Mouse (Mus musculus) mouse embryonic stem cell (cell line): ENCODE measurements around the gene Blvrb.

ENCODE experiments used
- in situ Hi-C, 2 experiments: fragments of 300-500 bp; cut with MboI; formaldehyde crosslinking; loops; 1 replicate in 1 of 2; 3 replicates in 1 of 2; pipeline ENCODE4 v1.14.3; 2019 to 2020; ENCODE audit warnings: low sequenced_read_pairs in 2 of 2, low pct_unique_long_range_greater_than_20kb in 1 of 2, mixed read lengths in 1 of 2; ENCODE audit not compliant: unreplicated experiment in 1 of 2

Gene Blvrb

GRCm38 (mm10) chr7:27447419-27448286 lies at the start of gene Blvrb, which contains the start of gene Sptbn4:
Gene Blvrb (plus strand): TSS chr7:27447978.
Gene Sptbn4 (minus strand): TSS chr7:27447686.
- in situ Hi-C loops, result no loop called here

DNA sequence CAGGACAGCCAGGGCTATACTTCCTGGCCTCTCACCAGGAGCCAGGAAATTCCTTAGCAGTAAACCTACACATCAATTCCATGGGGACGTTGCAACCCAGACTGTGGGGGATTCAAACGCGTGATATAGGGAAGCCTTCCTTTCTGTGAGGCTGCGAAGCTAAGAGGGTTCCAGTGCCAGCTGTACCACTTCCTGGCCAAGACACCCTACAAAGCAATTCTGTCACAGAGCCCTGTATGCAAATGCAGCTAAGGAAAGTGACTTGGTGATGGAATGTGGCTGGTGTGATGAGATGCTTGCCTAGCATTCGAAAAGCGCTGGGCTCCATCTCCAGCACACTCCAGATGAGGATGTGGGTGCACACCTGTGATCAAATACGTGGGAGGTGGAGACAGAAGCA lies 47.2 kb upstream of the Blvrb start:
- in situ Hi-C loops, result loop anchor here in 1 of 2 experiments (5.0 kb wide), 1 partner anchor 108 kb away; no protein-coding TSS in a partner anchor

DNA sequence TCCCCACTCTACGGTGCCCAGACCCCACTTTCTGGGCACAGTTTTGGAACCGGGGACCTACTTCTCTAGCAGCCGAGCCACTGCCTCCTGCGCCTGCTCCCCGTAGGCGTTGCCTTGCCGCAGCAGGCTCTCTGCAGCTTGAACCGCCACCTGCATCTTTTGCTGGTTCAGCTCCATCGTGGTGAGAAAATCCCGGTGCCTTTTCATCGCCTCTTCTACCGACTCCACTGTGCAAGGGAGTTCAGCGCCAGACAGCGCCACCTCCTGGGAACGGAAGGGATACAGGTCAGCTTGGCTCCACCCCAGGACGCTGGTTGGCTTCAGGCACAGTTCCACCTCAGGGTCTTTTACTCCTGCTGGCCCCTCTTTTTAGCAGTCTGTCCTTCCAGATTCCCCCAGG lies 45.1 kb upstream of the Blvrb start:
- in situ Hi-C loops, result loop anchor here in 1 of 2 experiments (5.0 kb wide), 1 partner anchor 110 kb away; no protein-coding TSS in a partner anchor

GRCm38 (mm10) chr7:27404203-27404942 lies 43.4 kb upstream of the Blvrb start:
- in situ Hi-C loops, result loop anchor here in 1 of 2 experiments (5.0 kb wide), 1 partner anchor 112 kb away; no protein-coding TSS in a partner anchor

- in situ Hi-C loops, result loop anchor here in 1 of 2 experiments (5.0 kb wide), 1 partner anchor 69 kb away; the partner anchor contains the start of gene Ltbp4
These were observed 41.3 kb upstream of the Blvrb start for GRCm38 (mm10) chr7:27406481-27406880.

- in situ Hi-C loops, result loop anchor here in 1 of 2 experiments (5.0 kb wide), 1 partner anchor 71 kb away; the partner anchor contains the start of gene Ltbp4
These were observed 40.0 kb upstream of the Blvrb start for GRCm38 (mm10) chr7:27407816-27408215.

DNA sequence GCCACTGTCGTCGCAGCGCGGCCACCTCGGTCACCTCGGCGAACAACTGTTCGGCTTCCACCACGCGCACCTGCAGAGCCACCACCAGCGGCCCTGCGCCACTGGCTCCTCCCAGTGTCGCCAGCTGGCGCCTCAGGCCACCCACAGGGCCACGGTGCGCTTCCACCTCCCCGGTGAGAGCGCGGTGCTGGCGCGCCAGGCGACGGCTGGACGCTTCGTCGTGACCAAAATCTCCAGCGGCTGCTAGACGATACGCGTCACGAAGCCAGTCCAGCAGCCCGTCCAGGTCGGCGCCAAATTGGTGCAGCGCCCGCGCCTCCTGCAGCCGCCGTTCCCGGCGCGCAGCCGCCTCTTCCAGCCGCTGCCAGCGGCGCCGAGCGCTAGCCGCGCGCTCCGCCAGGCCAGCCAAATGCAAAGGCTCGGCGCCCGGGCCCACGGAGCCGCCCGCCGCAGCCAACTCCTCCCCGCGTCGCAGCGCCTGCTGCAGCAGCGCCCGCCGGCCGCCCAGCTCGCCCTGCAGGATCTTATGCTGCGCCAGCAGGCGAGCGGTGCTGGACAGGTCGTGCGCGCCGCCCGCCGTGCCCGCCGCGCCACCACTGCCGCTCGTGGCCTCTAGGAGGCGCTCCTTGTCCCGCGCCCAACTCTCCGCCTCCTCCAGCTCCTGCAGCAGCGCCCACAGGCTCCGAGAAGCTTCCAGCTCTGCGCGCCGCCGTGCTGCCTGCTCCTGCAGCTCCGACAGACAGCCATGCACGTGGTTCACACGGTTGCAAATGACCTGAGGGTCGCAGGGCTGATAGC lies 39.2 kb upstream of the Blvrb start:
- in situ Hi-C loops, result loop anchor here in 1 of 2 experiments (5.0 kb wide), 1 partner anchor 71 kb away; the partner anchor contains the start of gene Ltbp4

DNA sequence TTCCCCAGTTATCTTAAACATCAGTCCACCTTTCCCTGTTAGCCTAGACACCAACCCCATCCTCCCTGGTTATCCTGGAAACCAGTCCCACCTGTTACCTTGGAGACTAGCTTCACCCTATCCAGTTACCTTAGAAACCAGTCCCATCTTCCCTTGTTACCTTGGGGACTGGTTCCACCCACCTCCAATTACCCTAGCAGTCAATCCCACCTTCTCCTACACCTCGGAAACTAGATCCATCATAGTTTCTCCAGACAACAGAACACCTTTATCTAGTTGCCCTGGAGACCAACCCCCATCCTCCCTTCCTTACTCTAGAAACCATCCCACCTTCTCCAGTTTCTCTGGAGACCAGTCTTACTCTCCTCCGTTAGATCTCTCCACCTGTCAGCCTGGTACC lies 30.6 kb upstream of the Blvrb start:
- in situ Hi-C loops, result no loop called here

DNA sequence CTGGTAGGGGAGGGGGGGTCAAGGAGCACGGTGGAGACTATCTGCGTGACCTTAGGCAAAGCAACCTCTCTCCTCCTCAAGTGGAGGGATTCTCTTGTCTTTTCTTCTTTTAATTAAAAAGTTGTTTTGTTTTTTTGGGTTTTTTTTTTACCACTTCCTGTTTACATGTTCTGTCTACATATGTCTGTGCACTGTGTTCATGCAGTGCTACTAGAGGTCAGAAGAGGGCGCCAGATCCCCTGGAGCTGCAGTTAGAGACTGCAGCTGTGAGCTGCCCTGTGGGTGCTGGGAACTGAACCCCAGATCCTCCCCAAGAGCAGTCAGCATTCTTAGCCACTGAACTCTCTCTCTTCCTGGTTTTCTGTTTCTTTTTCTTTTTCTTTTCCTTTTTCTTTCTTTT lies 28.7 kb upstream of the Blvrb start:
- in situ Hi-C loops, result no loop called here

DNA sequence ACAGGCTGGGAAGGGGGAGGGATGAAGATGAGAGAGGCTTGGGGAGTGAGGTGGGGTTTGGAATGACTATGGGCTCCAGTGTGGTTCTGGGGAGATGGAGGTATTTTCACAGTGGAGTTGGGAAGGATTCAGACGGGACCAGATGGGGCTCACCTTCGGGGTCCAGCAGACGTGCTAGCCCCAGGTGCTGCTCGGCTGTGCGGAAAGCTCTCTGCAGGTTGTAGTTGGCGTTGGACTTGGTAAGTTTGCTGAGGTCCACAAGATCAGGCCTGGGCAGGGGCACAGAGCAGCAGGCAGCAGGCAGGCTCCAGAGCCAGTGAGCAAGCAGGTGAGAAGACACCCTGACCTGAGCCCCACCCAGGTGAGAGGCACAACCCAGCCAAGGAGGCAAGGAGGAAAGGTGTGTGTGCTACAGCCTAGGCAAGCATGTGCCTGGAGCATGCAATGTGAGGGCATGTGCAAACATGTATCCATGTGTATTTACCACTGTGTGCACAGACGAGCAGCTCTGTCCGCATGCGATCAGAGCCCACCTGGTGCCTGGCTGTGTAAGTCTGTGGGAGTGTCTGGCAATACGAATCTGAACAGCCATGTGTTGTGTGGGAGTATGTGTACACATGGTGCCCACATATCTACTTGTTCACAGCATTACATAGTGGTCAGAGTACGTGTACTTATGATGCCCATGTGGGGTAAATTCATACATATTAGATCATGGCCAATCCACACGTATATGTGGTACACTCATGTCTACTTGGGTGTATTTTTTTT lies 24.0 kb upstream of the Blvrb start:
- in situ Hi-C loops, result no loop called here

GRCm38 (mm10) chr7:27427387-27427786 lies 20.4 kb upstream of the Blvrb start:
- in situ Hi-C loops, result no loop called here

- in situ Hi-C loops, result no loop called here
These were observed 19.8 kb upstream of the Blvrb start for GRCm38 (mm10) chr7:27428002-27428401.

DNA sequence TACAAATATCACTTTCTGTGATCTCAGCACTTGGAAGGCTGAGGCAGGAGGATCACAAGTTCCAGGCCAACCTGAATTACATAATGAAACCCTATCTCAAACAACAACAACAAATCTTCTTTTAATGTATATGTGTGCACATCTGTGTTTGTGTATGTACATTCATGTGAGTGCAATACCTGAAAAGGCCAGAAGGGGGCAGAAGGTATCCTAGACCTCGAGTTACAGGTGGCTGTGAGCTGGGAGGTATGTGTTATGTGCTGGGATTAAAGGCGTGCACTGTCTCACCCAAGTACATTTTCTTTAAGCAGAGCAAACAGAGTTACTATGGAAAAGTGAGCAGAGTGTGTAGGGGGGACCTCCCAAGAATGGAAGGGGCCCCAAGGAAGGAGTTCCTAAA lies 18.6 kb upstream of the Blvrb start:
- in situ Hi-C loops, result no loop called here

GRCm38 (mm10) chr7:27433349-27433748 lies 14.4 kb upstream of the Blvrb start:
- in situ Hi-C loops, result no loop called here

GRCm38 (mm10) chr7:27433794-27434193 lies 14.0 kb upstream of the Blvrb start:
- in situ Hi-C loops, result no loop called here

DNA sequence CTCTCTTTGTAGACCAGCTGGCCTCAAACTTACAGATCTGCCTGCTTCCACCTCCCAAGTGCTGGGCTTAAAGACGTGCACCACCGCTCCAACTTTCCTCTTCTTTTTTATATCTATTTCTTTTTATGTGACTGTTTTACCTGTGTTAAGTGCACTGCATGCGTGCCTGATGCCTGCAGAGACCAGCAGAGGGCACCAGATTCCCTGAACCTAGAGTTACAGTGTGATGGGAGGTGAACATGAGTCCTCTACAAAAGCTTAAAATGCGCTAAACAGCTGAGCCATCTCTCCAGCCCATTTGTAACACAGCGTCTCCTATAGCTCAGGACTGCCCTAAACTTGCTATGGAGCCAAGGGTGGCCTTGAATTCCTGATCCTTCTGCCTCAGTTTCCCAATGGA lies 10.2 kb upstream of the Blvrb start:
- in situ Hi-C loops, result loop anchor here in 1 of 2 experiments (5.0 kb wide), 1 partner anchor 85 kb away; the partner anchor contains the start of gene Hipk4

DNA sequence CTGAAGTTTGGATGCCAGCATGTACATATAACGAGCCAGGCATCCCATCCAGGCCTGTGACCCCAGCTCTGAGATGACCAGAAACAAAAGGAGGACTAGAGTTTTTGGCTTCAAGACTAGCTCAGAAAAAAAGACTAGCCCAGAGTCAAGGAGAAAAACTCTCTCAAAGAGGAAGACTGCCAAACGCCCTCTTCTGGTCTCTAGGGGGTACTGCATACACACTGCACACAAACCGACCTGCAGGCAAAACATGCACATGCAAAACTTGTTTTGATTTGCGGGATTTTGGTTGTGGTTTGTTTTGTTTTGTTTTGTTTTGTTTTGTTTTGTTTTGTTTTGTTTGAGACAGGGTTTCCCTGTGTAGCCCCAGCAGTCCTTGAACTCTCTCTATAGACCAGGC lies 7.8 kb upstream of the Blvrb start:
- in situ Hi-C loops, result no loop called here

GRCm38 (mm10) chr7:27446051-27446450 lies 1.7 kb upstream of the Blvrb start:
- in situ Hi-C loops, result no loop called here
